Mouse (Mus musculus) gastrocnemius, postnatal 4 days (tissue): ENCODE measurements at regions not wholly inside any gene's neighbourhood (a gene's known extent, or its start where the extent isn't known, plus 50 kb on each side); places are given as distances from the start of the nearest gene placed in this dataset.
"Not testable (repeated sequence)": the region's sequence is repeated elsewhere in the genome, so short reads cannot be mapped to it uniquely, and the experiment has no call there.

Source experiments
- DNase-seq, 2 experiments: peaks; one replicate each; pipeline ENCODE4 v3.0.0; 2021 to 2022; ENCODE audit warnings: low spot score in 2 of 2, mixed read lengths in 2 of 2

- DNase-seq, result no peak
Observed at GRCm38 (mm10) chr4:81617191-81617590, 174.6 kb upstream of the Mpdz start.

GRCm38 (mm10) chr4:81611191-81611590 is 168.6 kb upstream of the Mpdz start:
- DNase-seq, result no peak

GRCm38 (mm10) chr4:81600396-81600795 is 157.8 kb upstream of the Mpdz start:
- DNase-seq, result no peak

GRCm38 (mm10) chr4:81597390-81597789 is 154.8 kb upstream of the Mpdz start:
- DNase-seq, result no peak

- not testable (repeated sequence) for DNase-seq
Observed at GRCm38 (mm10) chr4:81593431-81593830, 150.8 kb upstream of the Mpdz start.

GRCm38 (mm10) chr4:81582546-81582945 is 139.9 kb upstream of the Mpdz start:
- no peak for DNase-seq

- DNase-seq, result peak in 1 of 2 experiments; percentile 42
Observed at GRCm38 (mm10) chr4:81580553-81580952, 137.9 kb upstream of the Mpdz start.

- DNase-seq, result no peak
Observed at GRCm38 (mm10) chr4:81579389-81580110, 136.9 kb upstream of the Mpdz start.

- DNase-seq, result no peak
Observed at GRCm38 (mm10) chr4:81578981-81579380, 136.4 kb upstream of the Mpdz start.

GRCm38 (mm10) chr4:81573771-81574170 is 131.2 kb upstream of the Mpdz start:
- no peak for DNase-seq

GRCm38 (mm10) chr4:81570736-81571135 is 128.1 kb upstream of the Mpdz start:
- DNase-seq, result no peak

- no peak for DNase-seq
Observed at GRCm38 (mm10) chr4:81569531-81569930, 126.9 kb upstream of the Mpdz start.

GRCm38 (mm10) chr4:81568404-81568803 is 125.8 kb upstream of the Mpdz start:
- DNase-seq, result no peak

GRCm38 (mm10) chr4:81567928-81568327 is 125.3 kb upstream of the Mpdz start:
- DNase-seq, result peak; percentile 29 to 59

- no peak for DNase-seq
Observed at GRCm38 (mm10) chr4:81566526-81566925, 123.9 kb upstream of the Mpdz start.

- DNase-seq, result no peak
Observed at GRCm38 (mm10) chr4:81565422-81566395, 123.1 kb upstream of the Mpdz start.

GRCm38 (mm10) chr4:81564446-81564845 is 121.8 kb upstream of the Mpdz start:
- no peak for DNase-seq

GRCm38 (mm10) chr4:81563574-81563973 is 121.0 kb upstream of the Mpdz start:
- peak in 1 of 2 experiments; percentile 9 for DNase-seq

- DNase-seq, result peak in 1 of 2 experiments; percentile 16
Observed at GRCm38 (mm10) chr4:81561453-81561852, 118.8 kb upstream of the Mpdz start.

GRCm38 (mm10) chr4:81550816-81551215 is 108.2 kb upstream of the Mpdz start:
- no peak for DNase-seq

- no peak for DNase-seq
Observed at GRCm38 (mm10) chr4:81550256-81550655, 107.6 kb upstream of the Mpdz start.

GRCm38 (mm10) chr4:81540496-81540895 is 97.9 kb upstream of the Mpdz start:
- no peak for DNase-seq
